Mouse (Mus musculus): ENCODE measurements around the gene Lipt1. TPM values are rescaled to one million over a fixed set of nuclear protein-coding genes. Genes with fewer than 3 reads are reported as not detected.
A peak's percentile ranks its signal among the peaks of the same experiment; 100 is the strongest.

The Lipt1 gene
- polyA plus RNA-seq (2011; ENCODE audit: insufficient read depth, insufficient read length, low replicate concordance, missing spikeins), result 4.0 TPM in 1 of 2 replicates, not detected in the other

DNA sequence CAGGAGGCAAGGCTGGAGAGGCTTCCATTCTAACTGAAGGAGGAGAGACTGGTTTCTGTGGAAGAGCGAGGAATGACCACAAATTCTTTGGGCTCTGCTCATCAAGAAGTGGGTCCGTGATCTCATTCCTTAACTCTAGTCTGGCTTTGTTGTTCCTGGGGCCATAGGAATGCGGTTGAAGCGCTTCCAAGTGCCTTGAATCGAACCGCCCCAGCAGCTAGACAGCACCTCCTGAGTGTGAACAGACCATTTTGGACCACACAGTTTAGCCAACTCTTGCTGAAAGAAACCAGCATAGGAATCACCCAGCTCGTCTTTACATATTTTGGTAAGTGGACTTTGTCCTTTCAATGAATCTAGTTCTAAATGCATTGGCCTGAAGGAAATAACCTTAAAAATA, at the start of gene Lipt1:
Gene Lipt1 (plus strand): TSS at position 35 of the 400 bp plus-strand sequence.
- peak within 1 kb of the TSS; percentile 41; the same call in 1 of the 2 replicates for H3K27ac ChIP-seq (ENCODE audit: control insufficient read depth, insufficient read depth, low read depth, low read length, poor library complexity)
- H3K4me1 ChIP-seq (ENCODE audit: control insufficient read depth, insufficient read depth, low read length), result peaks cover 3% of the 10 kb centered on the region
- no peak for TF ChIP-seq POLR2A (IDR thresholded peaks at IDR 0.05; ENCODE audit: borderline replicate concordance, control insufficient read depth, low read depth, low read length)
- TF ChIP-seq CTCF (IDR thresholded peaks at IDR 0.05; ENCODE audit: control insufficient read depth, insufficient read depth, low read length), result no peak
- peak within 1 kb of the TSS; percentile 76 for H3K4me3 ChIP-seq (replicated peaks; ENCODE audit: control insufficient read depth, low read depth, low read length)
- 25% methylated on average over 7 of the region's 7 CpGs for WGBS

GRCm38 (mm10) chr1:37831681-37832080, 39.9 kb upstream of the Lipt1 start:
- no peak for TF ChIP-seq CTCF (IDR thresholded peaks at IDR 0.05; ENCODE audit: control insufficient read depth, insufficient read depth, low read length)
- TF ChIP-seq POLR2A (IDR thresholded peaks at IDR 0.05; ENCODE audit: borderline replicate concordance, control insufficient read depth, low read depth, low read length), result no peak
- H3K27ac ChIP-seq (ENCODE audit: control insufficient read depth, insufficient read depth, low read depth, low read length, poor library complexity), result no peak overlapping the region
- no peak overlapping the region for H3K4me3 ChIP-seq (replicated peaks; ENCODE audit: control insufficient read depth, low read depth, low read length)
- WGBS, result 75% methylated on average over 2 of the region's 2 CpGs
- no peaks in the 10 kb centered on the region; the same call in 1 of the 2 replicates for H3K4me1 ChIP-seq (ENCODE audit: control insufficient read depth, insufficient read depth, low read length)

DNA sequence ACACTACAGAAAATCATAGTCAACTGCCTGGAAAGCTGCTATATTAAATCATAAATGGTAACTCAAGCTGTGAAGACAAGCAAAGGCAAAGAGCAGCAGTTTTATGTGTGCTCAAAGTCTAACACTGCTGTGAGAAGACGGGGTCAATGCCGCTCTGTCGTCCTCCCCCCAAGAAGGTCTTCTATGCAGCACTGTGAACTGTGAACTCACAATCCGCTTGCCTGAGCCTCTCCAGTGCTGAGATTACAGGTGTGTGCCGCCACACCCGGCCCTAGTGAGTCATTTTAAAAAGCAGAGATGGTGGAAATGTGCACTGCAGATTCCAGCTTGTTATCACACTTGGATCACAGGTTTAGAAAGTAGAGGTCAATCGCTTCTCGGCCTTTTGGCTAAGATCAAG, 24.7 kb upstream of the Lipt1 start:
- no peaks in the 10 kb centered on the region for H3K4me1 ChIP-seq (ENCODE audit: control insufficient read depth, insufficient read depth, low read length)
- H3K4me3 ChIP-seq (replicated peaks; ENCODE audit: control insufficient read depth, low read depth, low read length), result no peak overlapping the region
- no peak overlapping the region for H3K27ac ChIP-seq (ENCODE audit: control insufficient read depth, insufficient read depth, low read depth, low read length, poor library complexity)
- TF ChIP-seq CTCF (IDR thresholded peaks at IDR 0.05; ENCODE audit: control insufficient read depth, insufficient read depth, low read length) (no peak), POLR2A (IDR thresholded peaks at IDR 0.05; ENCODE audit: borderline replicate concordance, control insufficient read depth, low read depth, low read length) (no peak)
- 85% methylated on average over 8 of the region's 8 CpGs for WGBS

- TF ChIP-seq CTCF (IDR thresholded peaks at IDR 0.05; ENCODE audit: control insufficient read depth, insufficient read depth, low read length) (no peak), POLR2A (IDR thresholded peaks at IDR 0.05; ENCODE audit: borderline replicate concordance, control insufficient read depth, low read depth, low read length) (no peak)
- Histone ChIP-seq H3K4me1 (ENCODE audit: control insufficient read depth, insufficient read depth, low read length) (no peaks in the 10 kb centered on the region), H3K27ac (ENCODE audit: control insufficient read depth, insufficient read depth, low read depth, low read length, poor library complexity) (no peak overlapping the region), H3K4me3 (replicated peaks; ENCODE audit: control insufficient read depth, low read depth, low read length) (no peak overlapping the region)
- WGBS, result 63% methylated on average over 2 of the region's 2 CpGs
These were observed 20.8 kb upstream of the Lipt1 start for GRCm38 (mm10) chr1:37850696-37851095.

DNA sequence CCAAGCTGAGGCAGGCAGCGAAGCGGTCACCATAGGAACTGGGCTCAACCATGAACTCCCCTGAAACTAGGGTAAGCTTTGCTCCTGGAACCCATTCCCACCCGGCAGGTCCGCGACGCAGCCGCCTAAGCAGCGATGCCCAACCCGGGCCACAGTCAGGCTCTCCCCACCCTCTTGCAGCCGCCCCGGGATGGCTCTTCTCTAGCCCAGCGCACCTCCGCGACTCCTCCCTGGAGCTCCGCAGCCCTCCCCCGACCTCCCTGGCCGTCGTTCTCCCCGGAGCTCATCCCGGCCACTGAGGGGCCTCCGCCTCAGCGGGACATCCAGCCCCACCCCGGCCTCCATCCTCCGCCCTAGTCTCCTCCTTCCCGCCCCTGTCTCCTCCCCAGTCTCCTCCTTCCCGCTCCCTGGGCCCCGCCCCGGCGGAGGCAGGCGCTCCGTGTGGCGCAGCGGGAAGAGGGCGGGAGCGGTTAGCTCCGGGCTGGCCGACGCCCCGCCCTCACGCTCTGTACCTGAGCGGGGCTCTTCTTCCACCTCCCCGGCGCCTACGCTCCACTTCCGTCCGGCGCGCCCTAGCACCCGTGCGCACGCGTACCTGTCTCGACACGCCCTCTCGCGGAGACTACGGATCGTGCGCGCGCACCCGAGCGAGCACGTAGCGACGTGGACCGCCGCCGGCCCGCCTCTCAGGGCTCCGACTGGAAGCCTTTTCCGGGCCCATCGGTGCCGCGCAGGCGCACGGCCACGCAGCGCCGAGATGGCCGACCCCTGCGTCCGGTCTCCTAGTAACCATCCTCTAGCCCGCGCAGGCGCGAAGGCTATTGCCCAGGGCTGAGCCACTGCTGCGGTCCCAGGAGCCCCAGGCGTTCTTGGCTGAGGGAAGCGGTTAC, 6.8 kb upstream of the Lipt1 start:
- Histone ChIP-seq H3K4me3 (replicated peaks; ENCODE audit: control insufficient read depth, low read depth, low read length) (peak overlapping the region; percentile 79), H3K4me1 (ENCODE audit: control insufficient read depth, insufficient read depth, low read length) (peaks cover 6% of the 10 kb centered on the region), H3K27ac (ENCODE audit: control insufficient read depth, insufficient read depth, low read depth, low read length, poor library complexity) (peak overlapping the region; percentile 73)
- TF ChIP-seq CTCF (IDR thresholded peaks at IDR 0.05; ENCODE audit: control insufficient read depth, insufficient read depth, low read length) (no peak), POLR2A (IDR thresholded peaks at IDR 0.05; ENCODE audit: borderline replicate concordance, control insufficient read depth, low read depth, low read length) (peak; percentile 91; the same call in 1 of the 2 replicates)
- WGBS, result 1% methylated on average over 90 of the region's 90 CpGs

DNA sequence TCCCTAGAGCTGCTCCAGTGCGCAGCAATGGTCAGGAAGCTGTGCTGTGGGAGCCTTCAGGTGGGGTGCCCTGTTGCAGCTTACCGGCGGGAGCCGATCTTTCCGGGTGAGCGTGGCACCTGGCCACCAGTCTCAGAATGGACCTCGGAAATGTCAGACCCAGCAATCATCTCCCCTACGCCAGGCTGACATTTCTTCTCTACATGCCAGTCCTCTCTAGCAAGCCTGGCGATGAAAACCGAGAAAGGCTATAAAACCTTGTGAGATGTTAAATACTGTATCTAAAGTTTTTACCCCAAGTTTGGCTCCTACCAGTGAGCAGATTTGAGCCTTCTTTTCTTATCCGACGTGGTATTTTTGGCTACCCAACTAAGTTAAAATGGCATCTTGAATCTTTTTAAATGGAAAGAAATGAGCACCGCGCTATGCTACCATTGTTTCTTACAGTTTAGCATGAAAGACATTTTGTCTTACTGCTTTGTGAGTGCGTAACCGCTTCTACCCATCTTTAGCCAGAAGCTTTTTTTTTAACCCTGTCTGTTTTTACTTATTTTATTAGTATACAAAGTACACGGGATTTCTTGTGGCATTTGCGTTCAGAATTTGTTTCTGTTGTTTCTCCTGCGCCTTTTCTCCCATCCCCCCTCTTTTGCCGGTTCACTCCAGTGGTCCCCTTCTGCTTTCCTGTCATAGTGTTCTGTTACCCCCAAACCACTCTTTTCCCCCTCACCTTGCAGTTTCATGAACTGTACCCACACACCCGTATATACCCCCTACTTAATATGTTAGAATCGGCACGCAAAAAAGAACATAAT, 5.9 kb upstream of the Lipt1 start:
- peak overlapping the region; percentile 79 for H3K4me3 ChIP-seq (replicated peaks; ENCODE audit: control insufficient read depth, low read depth, low read length)
- 11% methylated on average over 23 of the region's 23 CpGs for WGBS
- H3K4me1 ChIP-seq (ENCODE audit: control insufficient read depth, insufficient read depth, low read length), result peaks cover 3% of the 10 kb centered on the region

GRCm38 (mm10) chr1:37866286-37866685, 5.3 kb upstream of the Lipt1 start, which contains the start of gene Tsga10:
TSS of gene Tsga10 (minus strand) at chr1:37866429.
- Histone ChIP-seq H3K27ac (ENCODE audit: control insufficient read depth, insufficient read depth, low read depth, low read length, poor library complexity) (peak within 1 kb of the TSS; percentile 73), H3K4me3 (replicated peaks; ENCODE audit: control insufficient read depth, low read depth, low read length) (peak within 1 kb of the TSS; percentile 79), H3K4me1 (ENCODE audit: control insufficient read depth, insufficient read depth, low read length) (peaks cover 3% of the 10 kb centered on the region)
- WGBS, result 85% methylated on average over 6 of the region's 6 CpGs
- TF ChIP-seq CTCF (IDR thresholded peaks at IDR 0.05; ENCODE audit: control insufficient read depth, insufficient read depth, low read length) (no peak), POLR2A (IDR thresholded peaks at IDR 0.05; ENCODE audit: borderline replicate concordance, control insufficient read depth, low read depth, low read length) (no peak)

More for the DNA sequence above, 5.9 kb upstream of the Lipt1 start:
- peak overlapping the region; percentile 73 for H3K27ac ChIP-seq (ENCODE audit: control insufficient read depth, insufficient read depth, low read depth, low read length, poor library complexity)
- no peak for TF ChIP-seq POLR2A (IDR thresholded peaks at IDR 0.05; ENCODE audit: borderline replicate concordance, control insufficient read depth, low read depth, low read length)
- no peak for TF ChIP-seq CTCF (IDR thresholded peaks at IDR 0.05; ENCODE audit: control insufficient read depth, insufficient read depth, low read length)

GRCm38 (mm10) chr1:37867056-37867455, 4.5 kb upstream of the Lipt1 start:
- Histone ChIP-seq H3K4me1 (ENCODE audit: control insufficient read depth, insufficient read depth, low read length) (peaks cover 3% of the 10 kb centered on the region), H3K27ac (ENCODE audit: control insufficient read depth, insufficient read depth, low read depth, low read length, poor library complexity) (no peak overlapping the region), H3K4me3 (replicated peaks; ENCODE audit: control insufficient read depth, low read depth, low read length) (no peak overlapping the region)
- 88% methylated on average over 1 of the region's 1 CpGs for WGBS
- TF ChIP-seq POLR2A (IDR thresholded peaks at IDR 0.05; ENCODE audit: borderline replicate concordance, control insufficient read depth, low read depth, low read length) (no peak), CTCF (IDR thresholded peaks at IDR 0.05; ENCODE audit: control insufficient read depth, insufficient read depth, low read length) (peak; percentile 75)

All from bone marrow, adult 2 months (tissue).